32 mouse cellular contexts compared by ENCODE assay signal in the genomic region with DNA sequence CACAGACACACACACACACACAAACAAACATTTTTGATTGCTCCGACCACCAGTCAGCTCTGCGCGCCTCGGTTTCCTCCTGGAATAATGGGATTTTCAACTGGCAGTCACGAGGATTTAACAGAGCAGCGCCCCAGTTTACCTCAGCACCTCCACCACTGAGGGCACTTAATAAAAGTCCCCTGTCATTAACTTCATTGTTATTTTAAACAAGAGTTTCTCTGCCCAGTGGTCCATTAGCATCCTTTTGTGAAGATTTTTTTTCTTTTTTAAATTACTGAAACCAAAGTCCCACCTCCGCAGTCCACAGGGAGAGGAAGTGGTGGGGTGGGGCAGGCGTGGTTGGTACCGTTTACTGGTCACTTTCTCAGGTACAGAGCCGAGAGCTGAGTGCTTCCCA. TPM values are rescaled to one million over a fixed set of nuclear protein-coding genes. Genes with fewer than 3 reads are reported as not detected.
DNase-seq lines count a peak whose midpoint lies in the region; ATAC-seq and TF ChIP-seq lines count a peak whose summit lies in the region.
"Had no signal": no experiment of that assay in that cellular context is flagged by ENCODE, and none has a peak within 500 bp of the region (broad histone marks: within the 10 kb centered on the region; RNA-seq: fewer than 3 reads in every experiment).

No protein-coding gene starts in this region.

- no peak for ATAC-seq in midbrain, embryonic 14.5 days (ENCODE audit: low FRiP score, low TSS enrichment)
- ATAC-seq: forebrain, embryonic 15.5 days; inflammation-experienced regulatory T-cells, adult 6 months had no signal

- H3K27me3 ChIP-seq in E14TG2a.4 (ENCODE audit: insufficient read depth, low read length), result no peaks in the 10 kb centered on the region
- no peaks in the 10 kb centered on the region for H3K27me3 ChIP-seq in midbrain, embryonic 14.5 days (ENCODE audit: control insufficient read depth, insufficient read depth, low read length)
- no peaks in the 10 kb centered on the region for H3K27me3 ChIP-seq in embryonic facial prominence, embryonic 10.5 days (replicated peaks; ENCODE audit: low read depth, poor library complexity, severe bottlenecking)
- H3K27me3 ChIP-seq: embryonic facial prominence, embryonic 13.5 days; forebrain, embryonic 15.5 days; heart, embryonic 12.5 days; neural tube, embryonic 15.5 days; stomach, embryonic 15.5 days had no signal

- H3K9me3 ChIP-seq in E14TG2a.4 (ENCODE audit: low read length), result no peaks in the 10 kb centered on the region
- H3K9me3 ChIP-seq in midbrain, embryonic 14.5 days (ENCODE audit: control insufficient read depth, low read length), result no peaks in the 10 kb centered on the region
- H3K9me3 ChIP-seq in embryonic facial prominence, embryonic 10.5 days, result no peaks in the 10 kb centered on the region
- H3K9me3 ChIP-seq: embryonic facial prominence, embryonic 13.5 days; forebrain, embryonic 10.5 days; forebrain, embryonic 15.5 days; heart, embryonic 12.5 days; neural tube, embryonic 15.5 days; stomach, embryonic 15.5 days had no signal

- H3K9ac ChIP-seq in midbrain, embryonic 14.5 days (replicated peaks; ENCODE audit: low read length), result no peak overlapping the region
- H3K9ac ChIP-seq: embryonic facial prominence, embryonic 13.5 days; forebrain, embryonic 15.5 days; heart, embryonic 12.5 days; hindbrain, embryonic 14.5 days; neural tube, embryonic 15.5 days; stomach, embryonic 15.5 days had no signal

- no peak overlapping the region for H3K4me2 ChIP-seq in midbrain, embryonic 14.5 days (ENCODE audit: low read length)
- H3K4me2 ChIP-seq: embryonic facial prominence, embryonic 13.5 days; forebrain, embryonic 15.5 days; heart, embryonic 12.5 days; hindbrain, embryonic 14.5 days; midbrain, embryonic 11.5 days; neural tube, embryonic 15.5 days; stomach, embryonic 15.5 days had no signal

- DNase-seq in ES-CJ7 (ENCODE audit: low read depth, low spot score) (peak; percentile 90), ZHBTc4 (ENCODE audit: low read depth, low spot score) (peak; percentile 71)
- DNase-seq in midbrain, embryonic 14.5 days, result no peak
- no peak for DNase-seq in gastrocnemius, adult 8-10 months (ENCODE audit: low spot score in 2 of 2)
- no peak for DNase-seq in embryonic facial prominence, embryonic 10.5 days (ENCODE audit: low spot score)
- DNase-seq: adrenal gland, postnatal 14 days; B cell, adult 2 months; cerebellum, adult 11-12 months; cerebellum, adult 9-11 months; embryo, embryonic 11 days; gastrocnemius, postnatal 36 days; heart, adult 2 months; kidney, adult 18-20 months; kidney, postnatal 4 days; left cerebral cortex, postnatal 4 days; lung, adult 2 months; lung, postnatal 10 days; retina, postnatal 1 day; right cerebral cortex, postnatal 14 days; thymus, postnatal 14 days had no signal

- peaks cover 78% of the 10 kb centered on the region for H3K79me2 ChIP-seq in macrophage (ENCODE audit: inconsistent target)

- H3K4me3 ChIP-seq in E14TG2a.4 (replicated peaks; ENCODE audit: low read length) (peak overlapping the region; percentile 99), macrophage (ENCODE audit: inconsistent target) (no peak overlapping the region)
- no peak overlapping the region for H3K4me3 ChIP-seq in midbrain, embryonic 14.5 days (replicated peaks; ENCODE audit: low read depth, low read length)
- H3K4me3 ChIP-seq in embryonic facial prominence, embryonic 10.5 days, result no peak overlapping the region
- H3K4me3 ChIP-seq: embryonic facial prominence, embryonic 13.5 days; forebrain, embryonic 10.5 days; forebrain, embryonic 15.5 days; heart, adult 2 months; heart, embryonic 12.5 days; neural tube, embryonic 15.5 days; stomach, embryonic 15.5 days had no signal

- no peak for TF ChIP-seq CTCF in E14TG2a.4 (conservative IDR thresholded peaks at IDR 0.05; ENCODE audit: low read length)

- H3K4me1 ChIP-seq in E14TG2a.4 (replicated peaks; ENCODE audit: low read depth, low read length), result peaks cover 76% of the 10 kb centered on the region
- H3K4me1 ChIP-seq in midbrain, embryonic 14.5 days (ENCODE audit: control insufficient read depth, insufficient read depth, low read length), result no peaks in the 10 kb centered on the region
- H3K4me1 ChIP-seq in embryonic facial prominence, embryonic 10.5 days, result peaks cover 41% of the 10 kb centered on the region

- peak overlapping the region; percentile 22; the same call in 1 of the 2 replicates for H3K27ac ChIP-seq in macrophage
- H3K27ac ChIP-seq in midbrain, embryonic 14.5 days (replicated peaks; ENCODE audit: low read depth, low read length), result no peak overlapping the region
- H3K27ac ChIP-seq in embryonic facial prominence, embryonic 10.5 days (replicated peaks), result no peak overlapping the region
- H3K27ac ChIP-seq: embryonic facial prominence, embryonic 13.5 days; forebrain, embryonic 10.5 days; forebrain, embryonic 15.5 days; heart, adult 2 months; hindbrain, embryonic 14.5 days; kidney, postnatal 0 days; neural tube, embryonic 15.5 days; stomach, embryonic 15.5 days had no signal

- H3K36me3 ChIP-seq in E14TG2a.4 (ENCODE audit: insufficient read depth, low read length) (peaks cover 54% of the 10 kb centered on the region), macrophage (ENCODE audit: inconsistent target) (no peaks in the 10 kb centered on the region)
- H3K36me3 ChIP-seq in midbrain, embryonic 14.5 days (ENCODE audit: control insufficient read depth, insufficient read depth, low read length), result no peaks in the 10 kb centered on the region
- 0 out of 2 replicates have a peak, but pooled peaks cover 11% of the 10 kb centered on the region for H3K36me3 ChIP-seq in embryonic facial prominence, embryonic 10.5 days (replicated peaks)
- H3K36me3 ChIP-seq: embryonic facial prominence, embryonic 13.5 days; forebrain, embryonic 10.5 days; forebrain, embryonic 15.5 days; neural tube, embryonic 15.5 days; stomach, embryonic 15.5 days had no signal

- 58% methylated on average over 10 of the region's 10 CpGs for WGBS in macrophage (ENCODE audit: missing documents)
- WGBS in midbrain, embryonic 14.5 days, result 26% methylated on average over 10 of the region's 10 CpGs
- 33% methylated on average over 10 of the region's 10 CpGs for WGBS in embryonic facial prominence, embryonic 10.5 days

RNA-seq across cellular contexts. Expression of gene Sesn2, which starts 4.5 kb away (rescaled TPM):
- 10 to 100 TPM in 16 of 26 experiments, 1 to 10 TPM in 10; 1.3 to 25.9 (median 11.4) TPM for total RNA-seq in macrophage (2018; cell fraction: chromatin; rRNA removed)
- total RNA-seq in macrophage (2018; cell fraction: cytosol; rRNA removed), result 10 to 100 TPM in 23 of 26 experiments, 1 to 10 TPM in 3; 3.5 to 45.1 (median 25.7) TPM
- 10 to 100 TPM in 21 of 26 experiments, 1 to 10 TPM in 5; 3.2 to 47.9 (median 22.7) TPM for total RNA-seq in macrophage (2018; cell fraction: nucleus; rRNA removed)
- 12.3 to 18.2 TPM (median 13.4 TPM) in 3 replicates for polyA plus RNA-seq in macrophage (2018)
- polyA plus RNA-seq in midbrain, embryonic 14.5 days (2014; fragmentation: Nextera tagmentation; extraction: Ambion mirVana), result 4.7 and 5.5 TPM in 2 replicates
- total RNA-seq in gastrocnemius, adult 8-10 months (2022), result 1 to 10 TPM; 2.1 to 2.5 (median 2.2) TPM
- 12.3 and 13.3 TPM in 2 replicates for polyA plus RNA-seq in embryonic facial prominence, embryonic 10.5 days (2016; fragmentation: Nextera tagmentation; extraction: Ambion mirVana)

RNA-seq across cellular contexts. Expression of gene Atpif1, which starts 27.7 kb away (rescaled TPM):
- total RNA-seq in macrophage (2018; cell fraction: chromatin; rRNA removed), result 100 to 1,000 TPM in 2 of 26 experiments, 10 to 100 TPM in 24; 20.4 to 119 (median 53.5) TPM
- 100 to 1,000 TPM; 377 to 989 (median 481) TPM for total RNA-seq in macrophage (2018; cell fraction: cytosol; rRNA removed)
- 100 to 1,000 TPM in 15 of 26 experiments, 10 to 100 TPM in 11; 59.3 to 224 (median 111) TPM for total RNA-seq in macrophage (2018; cell fraction: nucleus; rRNA removed)
- 516 to 719 TPM (median 630 TPM) in 3 replicates for polyA plus RNA-seq in macrophage (2018)
- 1,327 and 1,547 TPM in 2 replicates for polyA plus RNA-seq in midbrain, embryonic 14.5 days (2014; fragmentation: Nextera tagmentation; extraction: Ambion mirVana)
- 10 to 100 TPM; 48.3 to 57.9 (median 49.7) TPM for total RNA-seq in gastrocnemius, adult 8-10 months (2022)
- polyA plus RNA-seq in embryonic facial prominence, embryonic 10.5 days (2016; fragmentation: Nextera tagmentation; extraction: Ambion mirVana), result 1,009 and 1,074 TPM in 2 replicates

RNA-seq across cellular contexts. Expression of gene Dnajc8, which starts 29.6 kb away (rescaled TPM):
- total RNA-seq in macrophage (2018; cell fraction: chromatin; rRNA removed), result 100 to 1,000 TPM in 2 of 26 experiments, 10 to 100 TPM in 24; 42.8 to 106 (median 71.4) TPM
- 100 to 1,000 TPM in 5 of 26 experiments, 10 to 100 TPM in 21; 78.3 to 119 (median 90.3) TPM for total RNA-seq in macrophage (2018; cell fraction: cytosol; rRNA removed)
- 10 to 100 TPM; 37.0 to 80.7 (median 58.0) TPM for total RNA-seq in macrophage (2018; cell fraction: nucleus; rRNA removed)
- polyA plus RNA-seq in macrophage (2018), result 98.0 to 366 TPM (median 125 TPM) in 3 replicates
- 149 and 152 TPM in 2 replicates for polyA plus RNA-seq in midbrain, embryonic 14.5 days (2014; fragmentation: Nextera tagmentation; extraction: Ambion mirVana)
- 10 to 100 TPM; 34.4 to 50.4 (median 38.8) TPM for total RNA-seq in gastrocnemius, adult 8-10 months (2022)
- 222 TPM in 2 replicates for polyA plus RNA-seq in embryonic facial prominence, embryonic 10.5 days (2016; fragmentation: Nextera tagmentation; extraction: Ambion mirVana)

RNA-seq across cellular contexts. Expression of gene Med18, which starts 42.1 kb away (rescaled TPM):
- total RNA-seq in macrophage (2018; cell fraction: chromatin; rRNA removed), result 10 to 100 TPM in 4 of 26 experiments, 1 to 10 TPM in 16, under 1 TPM in 3, not detected in 3; 0.50 to 14.0 (median 5.0) TPM
- total RNA-seq in macrophage (2018; cell fraction: cytosol; rRNA removed), result 1 to 10 TPM in 24 of 26 experiments, under 1 TPM in 2; 0.42 to 6.6 (median 4.5) TPM
- total RNA-seq in macrophage (2018; cell fraction: nucleus; rRNA removed), result 10 to 100 TPM in 6 of 26 experiments, 1 to 10 TPM in 18, under 1 TPM in 1, not detected in 1; 0.63 to 13.9 (median 4.1) TPM
- 1.9 to 6.5 TPM (median 4.3 TPM) in 3 replicates for polyA plus RNA-seq in macrophage (2018)
- polyA plus RNA-seq in midbrain, embryonic 14.5 days (2014; fragmentation: Nextera tagmentation; extraction: Ambion mirVana), result 8.9 and 10.8 TPM in 2 replicates
- total RNA-seq in gastrocnemius, adult 8-10 months (2022), result 1 to 10 TPM; 2.2 to 4.9 (median 3.4) TPM
- polyA plus RNA-seq in embryonic facial prominence, embryonic 10.5 days (2016; fragmentation: Nextera tagmentation; extraction: Ambion mirVana), result 37.0 and 41.7 TPM in 2 replicates

RNA-seq across cellular contexts. Expression of gene Ptafr, which starts 58.1 kb away (rescaled TPM):
- 100 to 1,000 TPM in 8 of 26 experiments, 10 to 100 TPM in 18; 34.4 to 232 (median 82.6) TPM for total RNA-seq in macrophage (2018; cell fraction: chromatin; rRNA removed)
- 100 to 1,000 TPM; 244 to 546 (median 327) TPM for total RNA-seq in macrophage (2018; cell fraction: cytosol; rRNA removed)
- 100 to 1,000 TPM; 101 to 544 (median 322) TPM for total RNA-seq in macrophage (2018; cell fraction: nucleus; rRNA removed)
- polyA plus RNA-seq in macrophage (2018), result 102 to 269 TPM (median 231 TPM) in 3 replicates
- polyA plus RNA-seq in midbrain, embryonic 14.5 days (2014; fragmentation: Nextera tagmentation; extraction: Ambion mirVana), result 0.13 and 0.37 TPM in 2 replicates
- total RNA-seq in gastrocnemius, adult 8-10 months (2022), result 1 to 10 TPM in 1 of 4 experiments, under 1 TPM in 3; 0.15 to 1.0 (median 0.50) TPM
- polyA plus RNA-seq in embryonic facial prominence, embryonic 10.5 days (2016; fragmentation: Nextera tagmentation; extraction: Ambion mirVana), result 0.28 and 0.44 TPM in 2 replicates

Comparison
In these comparisons a context has a peak if more than half of its experiments do, and no peak if none do; other contexts are left out.
1. DNase-seq: peak in ES-CJ7 (single experiment) and ZHBTc4 (single experiment); none in midbrain, embryonic 14.5 days (single experiment), gastrocnemius, adult 8-10 months (0 of 2) and embryonic facial prominence, embryonic 10.5 days (single experiment).